Mouse (Mus musculus) yolk sac, embryonic 10.5 days (tissue): ENCODE measurements around the gene Cd300e.
"Not testable (repeated sequence)": the region's sequence is repeated elsewhere in the genome, so short reads cannot be mapped to it uniquely, and the experiment has no call there.

Source experiments
- DNase-seq: peaks from one replicate; pipeline ENCODE4 v3.0.0-alpha.2; 2017; ENCODE audit warnings: low spot score

The Cd300e gene

DNA sequence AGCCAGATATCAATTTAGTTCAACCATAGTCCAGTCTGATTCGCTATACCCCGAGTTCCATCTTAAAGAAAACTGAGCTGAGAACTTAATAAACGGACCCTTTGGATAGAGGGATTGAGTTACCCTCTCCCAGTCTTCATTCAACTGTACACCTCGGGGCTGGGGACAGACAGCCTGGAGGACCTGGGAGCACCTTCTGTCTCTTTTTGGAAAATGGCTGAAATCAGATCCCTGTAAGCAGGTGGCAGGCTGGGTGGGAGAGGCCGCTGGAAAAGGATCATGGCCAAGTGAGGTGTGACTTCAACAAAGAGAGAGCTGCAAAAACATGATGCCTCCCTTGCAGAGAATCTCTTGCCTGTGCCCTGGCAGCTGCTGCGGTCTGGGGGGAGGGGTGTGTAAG lies 20.2 kb upstream of the Cd300e start:
- DNase-seq = no peak

DNA sequence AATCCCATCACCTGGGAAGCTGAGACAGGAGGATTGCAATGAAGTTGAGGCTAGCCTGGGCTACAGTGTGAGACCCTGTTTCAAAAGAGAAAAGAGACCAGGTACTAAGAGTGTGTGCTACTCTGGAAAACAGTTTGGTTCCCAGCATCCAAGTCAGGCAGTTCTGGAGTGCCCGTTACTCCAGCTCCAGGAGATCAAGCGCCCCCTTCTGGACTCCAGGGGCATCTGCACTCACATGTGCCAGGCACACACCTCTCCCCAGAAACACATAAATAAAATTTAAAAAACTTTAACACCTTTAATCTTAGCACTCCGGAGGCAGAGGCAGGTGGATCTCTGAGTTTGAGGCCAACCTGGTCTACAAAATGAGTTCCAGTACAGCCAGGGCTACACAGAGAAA lies 19.4 kb upstream of the Cd300e start:
- no peak for DNase-seq

DNA sequence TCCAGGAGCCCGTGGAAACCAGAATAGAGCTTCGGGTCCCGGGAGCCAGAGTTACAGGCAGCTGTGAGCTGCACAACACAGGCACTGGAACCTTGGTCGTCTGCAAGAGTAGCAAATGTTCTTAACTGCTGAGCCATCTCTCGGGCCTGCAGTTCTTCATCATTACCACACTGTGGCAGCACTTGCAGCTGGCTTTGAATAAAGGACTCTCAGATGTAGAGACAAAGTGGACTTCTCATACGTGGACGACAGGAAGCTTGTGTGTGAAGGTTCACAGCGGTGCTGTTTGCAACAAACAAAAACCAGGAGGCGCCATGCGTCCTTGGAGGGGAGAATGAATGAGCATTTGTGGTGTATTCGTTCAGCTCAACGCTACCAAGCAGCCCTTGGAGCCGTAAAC lies 18.9 kb upstream of the Cd300e start:
- DNase-seq = peak; percentile 36

DNA sequence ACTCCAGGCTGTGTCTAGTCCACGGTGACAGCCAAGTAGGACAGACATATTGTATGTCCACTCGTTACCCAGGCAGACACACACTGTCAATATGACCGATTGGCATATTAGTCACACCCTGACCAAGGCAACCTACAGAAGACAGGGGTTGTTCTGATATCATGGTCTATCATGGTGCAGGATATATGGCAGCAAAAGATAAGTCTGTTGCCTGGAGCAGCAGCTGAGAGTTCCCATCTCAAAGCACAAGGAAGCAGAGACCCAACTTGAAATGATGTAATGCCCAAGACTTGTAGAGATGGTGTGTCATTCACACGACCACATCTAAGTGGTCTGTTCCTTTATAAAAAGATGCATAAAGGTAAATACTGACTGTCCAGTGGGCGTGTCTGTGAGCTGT lies 16.7 kb upstream of the Cd300e start:
- DNase-seq = no peak

DNA sequence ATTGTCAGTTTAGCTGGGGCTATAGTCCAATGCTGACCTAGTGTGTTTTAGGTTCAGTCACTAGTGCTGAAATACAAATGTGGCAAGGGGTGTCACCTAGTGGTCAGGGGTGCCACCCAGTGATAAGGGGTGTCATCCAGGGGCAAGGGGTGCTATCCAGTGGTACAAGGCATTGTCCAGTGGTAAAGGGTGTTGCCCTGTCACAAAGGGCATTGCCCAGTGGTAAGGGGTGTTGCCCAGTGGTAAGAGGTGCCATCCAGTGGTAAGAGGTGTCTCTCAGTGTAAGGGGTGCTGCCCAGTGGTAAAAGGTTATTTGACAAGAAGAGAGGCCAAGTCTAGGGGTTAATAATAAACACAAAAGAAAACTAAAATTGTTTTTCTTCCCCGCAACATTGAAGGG lies 15.5 kb upstream of the Cd300e start:
- no peak for DNase-seq

DNA sequence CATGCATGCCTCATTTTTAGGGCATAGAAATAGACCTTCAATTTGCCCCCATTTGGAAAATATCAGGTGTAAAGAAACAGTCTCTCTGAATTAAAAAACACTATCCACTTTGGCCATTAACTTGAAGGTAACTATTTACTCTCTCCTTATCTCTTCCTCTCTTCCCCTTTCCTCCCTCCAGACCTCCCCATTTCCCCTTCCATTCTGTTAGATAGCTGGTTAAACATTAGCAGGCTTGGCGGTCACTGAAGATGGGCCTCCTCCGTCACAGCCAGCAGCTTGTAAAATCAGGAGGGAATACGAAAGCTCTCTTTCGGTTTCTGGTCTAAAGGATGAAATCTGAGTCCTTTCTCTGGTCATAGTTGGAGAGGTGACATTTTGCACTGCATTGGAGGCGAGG lies 13.9 kb upstream of the Cd300e start:
- DNase-seq = peak; percentile 75

DNA sequence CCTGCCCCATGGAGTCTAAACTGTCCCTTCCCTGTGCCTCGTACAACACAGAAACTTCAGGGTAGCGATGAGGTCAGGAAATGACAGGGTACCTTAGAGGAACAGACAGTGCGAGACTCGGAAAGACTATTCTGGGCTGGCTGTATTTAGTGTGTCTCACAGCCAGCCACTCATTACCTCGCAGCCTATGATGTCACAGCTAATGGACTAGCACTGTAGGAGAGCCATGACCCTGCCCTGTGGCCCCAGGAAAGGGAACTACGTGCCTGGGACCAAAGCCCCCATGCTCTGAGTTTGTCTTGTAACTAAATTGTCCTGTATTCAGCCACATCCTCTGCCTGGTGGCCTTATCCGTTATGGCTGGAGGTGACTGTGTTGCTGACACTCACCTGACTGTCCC lies 13.4 kb upstream of the Cd300e start:
- peak; percentile 35 for DNase-seq

DNA sequence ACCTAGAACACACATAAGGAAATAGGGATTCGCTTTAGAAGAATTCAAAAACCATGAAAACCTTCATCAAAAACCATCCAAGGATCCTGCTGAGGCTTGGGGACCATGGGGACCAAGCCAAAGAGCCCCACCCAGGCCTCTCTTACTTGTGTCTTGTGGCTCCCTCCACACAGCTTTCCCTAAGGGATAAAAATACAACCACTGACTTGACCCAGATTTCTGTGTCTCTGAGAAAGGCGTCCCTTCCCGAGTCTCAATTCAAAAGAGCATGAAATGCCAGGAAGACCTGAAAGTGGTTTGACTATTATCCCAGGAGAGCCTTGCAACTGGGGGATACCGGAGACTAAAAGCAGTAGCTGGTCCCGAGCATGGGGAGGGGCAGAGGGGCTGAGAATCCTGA lies 11.0 kb upstream of the Cd300e start:
- DNase-seq = no peak

DNA sequence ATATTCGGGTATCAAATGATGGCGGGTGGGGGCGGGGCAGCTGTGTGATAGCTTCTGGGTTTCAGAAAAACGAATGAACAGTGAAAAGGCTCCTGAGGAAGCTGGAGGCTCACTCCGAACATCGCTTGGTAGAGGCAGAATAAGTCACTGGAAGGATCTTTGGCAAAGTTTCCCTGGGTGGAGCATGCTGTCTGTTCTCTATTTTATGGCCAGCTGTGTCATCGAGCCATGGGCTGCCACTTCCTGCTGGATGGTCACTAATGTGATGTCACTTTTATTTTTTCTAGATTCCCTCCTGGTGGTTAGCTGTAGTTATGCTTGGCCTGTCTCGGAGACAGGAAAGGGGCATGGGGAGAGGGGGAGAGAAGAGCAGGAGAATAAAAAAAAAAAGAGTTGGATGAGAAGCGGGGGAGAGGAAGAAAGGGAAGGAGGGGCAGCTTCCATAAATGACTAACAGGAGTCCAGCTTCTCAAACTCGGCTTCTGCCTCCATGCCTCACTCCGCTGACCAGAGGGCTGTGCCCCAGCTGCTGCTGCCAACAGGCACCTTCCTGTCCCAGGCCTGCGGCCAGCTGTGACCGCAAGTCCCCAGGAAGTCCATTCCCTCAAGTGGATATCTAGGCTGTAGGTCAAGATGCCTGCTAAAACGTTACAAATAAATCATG lies 9.8 kb upstream of the Cd300e start:
- DNase-seq = peak; percentile 27

DNA sequence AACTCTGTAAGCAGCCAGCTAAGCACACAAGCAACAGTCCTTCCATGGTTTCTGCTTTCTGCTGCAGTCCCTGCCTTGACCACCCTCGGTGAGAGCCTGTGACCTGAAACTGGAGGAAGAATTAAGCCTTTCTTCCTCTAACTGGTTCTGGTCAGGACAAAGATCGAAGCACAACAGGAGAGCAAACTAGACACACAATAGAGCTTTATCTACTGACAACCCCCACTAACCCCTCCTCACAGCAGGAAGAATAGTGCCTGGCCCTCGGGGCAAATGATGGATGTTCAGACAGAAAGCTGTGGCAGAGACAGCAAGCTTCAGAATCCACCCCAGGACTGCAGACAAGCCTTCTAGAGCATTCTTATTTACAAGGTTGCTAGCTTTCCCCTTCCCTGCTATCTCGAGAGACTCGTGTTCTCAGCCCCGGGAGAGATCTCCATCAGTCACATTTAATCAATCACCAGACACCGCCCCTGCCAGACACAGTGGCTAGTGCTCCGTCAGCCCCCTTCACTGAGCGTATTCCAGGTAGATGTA lies 9.1 kb upstream of the Cd300e start:
- peak; percentile 54 for DNase-seq

DNA sequence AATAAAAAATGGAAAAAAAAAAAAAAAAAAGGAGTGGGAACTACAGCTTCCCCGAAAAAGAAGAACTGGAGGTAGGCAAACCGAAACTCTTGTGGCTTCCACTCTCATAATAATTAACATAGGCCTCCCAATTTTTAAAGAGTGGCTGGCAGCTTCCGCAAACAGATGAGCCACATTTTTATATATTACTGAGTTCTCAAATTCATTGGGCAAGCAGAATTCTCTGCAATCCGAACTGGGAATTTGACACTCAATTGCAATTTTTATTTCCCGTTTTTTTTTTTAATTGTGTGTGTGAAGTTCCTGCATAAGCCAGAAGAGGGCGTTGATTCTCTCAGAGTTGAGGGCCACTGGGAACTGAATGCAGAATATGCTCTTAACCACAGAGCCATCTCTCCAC lies 4.8 kb upstream of the Cd300e start:
- no peak for DNase-seq

DNA sequence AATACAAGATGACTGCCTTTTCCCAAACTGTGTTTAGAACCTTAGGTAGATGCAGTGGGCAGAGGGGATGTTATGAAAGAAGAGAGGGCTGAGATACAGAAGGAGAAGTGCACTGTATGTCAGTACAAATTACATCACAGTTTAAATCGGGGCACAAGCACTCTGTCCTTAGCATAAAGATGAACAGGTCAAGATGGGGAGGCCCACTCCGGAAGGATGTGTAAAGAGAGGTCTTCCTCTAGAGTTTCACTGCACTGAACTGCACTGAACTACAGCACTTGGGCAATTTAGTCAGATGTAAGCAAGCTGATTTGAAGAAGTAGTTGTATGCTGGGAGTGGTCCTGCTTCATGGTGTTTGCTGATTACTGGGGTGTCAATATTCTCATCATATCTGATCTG lies 2.2 kb downstream of the Cd300e start:
- no peak for DNase-seq

DNA sequence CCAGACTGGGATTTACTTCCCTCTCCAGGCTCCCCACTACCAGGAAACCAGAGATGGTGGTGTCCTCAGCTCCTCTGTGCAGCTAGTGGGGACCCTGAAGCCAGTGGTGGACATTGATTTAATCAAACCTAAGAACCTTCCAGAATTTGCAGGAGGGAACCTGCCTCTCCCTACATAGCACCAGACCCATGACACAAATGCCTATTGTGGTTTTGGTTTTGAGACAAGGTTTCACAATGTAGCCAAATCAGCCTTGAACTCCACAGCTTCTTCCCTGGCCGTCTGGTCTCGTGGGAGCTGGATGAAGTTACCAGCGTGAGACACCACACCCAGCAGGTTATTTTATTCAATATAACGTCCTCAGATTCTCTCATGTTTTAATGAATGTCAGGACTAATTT lies 3.3 kb downstream of the Cd300e start:
- DNase-seq = no peak

DNA sequence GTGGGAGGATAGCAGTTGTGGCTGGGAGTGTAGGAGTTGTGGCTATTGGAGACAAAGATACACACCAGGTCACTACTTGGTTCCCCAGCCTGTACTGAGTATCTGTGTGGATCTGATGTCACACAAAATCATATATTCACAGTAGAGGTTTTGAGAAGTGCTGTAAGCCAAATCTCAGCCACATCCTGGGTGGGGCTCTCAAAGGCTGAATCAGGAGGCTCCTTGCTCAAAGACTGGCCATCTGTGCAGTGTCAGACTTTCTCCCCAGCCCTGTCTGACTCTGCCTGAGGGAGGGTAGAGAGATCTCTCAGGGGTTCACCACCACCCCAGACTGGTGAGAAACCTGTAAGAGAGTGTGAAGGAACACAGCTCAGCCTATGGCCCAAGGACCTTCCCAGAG lies 7.4 kb downstream of the Cd300e start:
- no peak for DNase-seq

DNA sequence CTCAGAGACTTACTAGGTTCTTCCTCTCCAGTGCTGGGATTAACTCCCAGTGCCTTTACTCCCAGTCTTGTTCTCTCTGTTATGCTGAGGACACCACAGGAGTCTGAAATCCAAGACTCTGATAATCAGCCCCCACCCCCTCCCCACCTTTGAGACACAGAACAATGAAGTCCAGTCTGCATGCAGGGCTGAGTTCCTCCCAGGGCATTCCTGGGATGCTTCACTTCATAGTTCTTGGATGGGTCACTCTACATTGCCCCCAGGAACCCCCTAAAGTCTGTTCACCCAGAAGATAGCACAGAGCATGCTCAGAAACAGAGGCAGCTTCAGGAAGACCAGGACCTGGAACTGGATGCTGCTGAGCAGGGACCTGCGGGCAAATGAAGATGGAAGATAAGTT lies 9.0 kb downstream of the Cd300e start:
- DNase-seq = no peak

DNA sequence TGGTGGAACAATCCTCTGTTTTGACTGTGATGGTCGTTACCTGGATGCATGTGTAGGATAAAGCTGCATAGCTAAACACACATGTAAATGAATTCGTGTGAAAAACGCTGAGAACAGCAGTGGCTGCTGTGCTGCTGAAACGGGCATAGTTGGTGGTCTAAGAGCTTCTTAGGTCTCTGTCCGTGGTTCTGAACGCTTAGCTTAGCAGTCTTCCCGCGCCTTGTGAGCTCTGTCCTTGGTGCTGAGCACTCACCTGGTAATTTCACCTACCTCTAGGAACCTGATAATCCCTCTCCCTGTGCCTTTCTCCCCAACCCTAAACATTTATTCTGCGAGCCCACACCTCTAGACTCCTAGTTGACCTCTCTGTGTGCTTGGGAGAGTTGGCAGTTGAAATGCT lies 9.8 kb downstream of the Cd300e start:
- DNase-seq = peak; percentile 53

DNA sequence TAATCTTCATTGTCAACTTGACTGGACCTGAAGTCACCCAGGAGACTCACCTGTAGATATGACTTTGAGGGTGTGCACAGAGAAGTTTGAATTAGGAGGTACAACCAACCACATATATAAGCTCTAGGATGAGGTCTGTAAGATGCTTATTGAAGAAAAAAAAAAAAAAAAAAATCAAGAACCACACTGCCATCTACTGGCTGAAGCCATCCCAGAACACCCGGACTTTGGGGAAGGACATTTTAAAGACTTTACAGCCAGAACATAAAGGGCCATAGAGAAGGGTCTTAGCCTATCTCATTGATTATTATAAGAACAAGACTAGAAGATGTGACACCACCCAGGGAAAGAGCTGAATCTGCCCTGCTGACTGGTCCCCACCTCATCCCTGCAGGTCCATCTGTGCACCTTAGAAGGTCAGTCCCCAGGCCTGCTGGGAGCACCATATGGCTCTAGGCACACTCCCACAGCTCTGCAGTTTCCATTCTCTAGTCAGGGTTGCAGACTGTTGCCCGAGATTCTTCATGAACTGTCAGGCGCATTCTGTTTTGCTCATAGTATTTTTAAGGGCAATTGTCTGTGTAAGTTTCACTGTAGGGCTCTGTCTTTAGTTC lies 12.6 kb downstream of the Cd300e start:
- no peak for DNase-seq

DNA sequence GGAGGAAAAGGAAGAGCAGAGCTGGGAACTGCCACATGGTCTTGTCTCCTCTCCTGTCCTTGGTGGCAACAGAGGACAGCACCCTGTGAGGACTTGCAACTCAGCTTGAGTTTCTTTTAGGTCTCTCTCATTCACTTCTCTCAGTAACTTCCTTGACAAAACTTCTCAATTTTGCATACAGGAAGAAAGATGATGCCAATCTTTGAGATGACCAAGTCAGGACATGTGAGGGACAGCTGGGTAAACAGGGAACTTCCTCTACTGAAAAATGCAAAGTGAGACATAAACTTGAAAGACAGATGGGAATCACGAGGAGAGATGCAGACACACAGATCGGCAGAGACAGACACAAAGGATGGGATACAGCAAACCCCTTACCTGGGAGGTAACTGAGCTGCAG lies 13.7 kb downstream of the Cd300e start, which contains the start of gene Cd300ld3:
Gene Cd300ld3, minus strand, starts transcription at position 151 of the 400 bp plus-strand sequence.
- DNase-seq = no peak

DNA sequence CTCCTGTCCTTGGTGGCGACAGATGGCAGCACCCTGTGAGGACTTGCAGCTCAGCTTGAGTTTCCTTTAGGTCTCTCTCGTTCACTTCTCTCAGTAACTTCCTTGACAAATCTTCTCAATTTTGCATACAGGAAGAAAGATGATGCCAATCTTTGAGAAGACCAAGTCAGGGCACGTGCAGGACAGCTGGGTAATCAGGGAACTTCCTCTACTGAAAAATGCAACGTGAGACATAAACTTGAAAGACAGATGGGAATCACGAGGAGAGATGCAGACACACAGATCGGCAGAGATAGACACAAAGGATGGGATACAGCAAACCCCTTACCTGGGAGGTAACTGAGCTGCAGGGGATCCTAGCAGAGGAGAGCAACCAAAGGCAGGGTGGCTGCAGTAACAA lies 24.3 kb downstream of the Cd300e start, which contains the start of gene Cd300ld5:
Gene Cd300ld5, minus strand, starts transcription at position 101 of the 400 bp plus-strand sequence.
- DNase-seq = not testable (repeated sequence)

DNA sequence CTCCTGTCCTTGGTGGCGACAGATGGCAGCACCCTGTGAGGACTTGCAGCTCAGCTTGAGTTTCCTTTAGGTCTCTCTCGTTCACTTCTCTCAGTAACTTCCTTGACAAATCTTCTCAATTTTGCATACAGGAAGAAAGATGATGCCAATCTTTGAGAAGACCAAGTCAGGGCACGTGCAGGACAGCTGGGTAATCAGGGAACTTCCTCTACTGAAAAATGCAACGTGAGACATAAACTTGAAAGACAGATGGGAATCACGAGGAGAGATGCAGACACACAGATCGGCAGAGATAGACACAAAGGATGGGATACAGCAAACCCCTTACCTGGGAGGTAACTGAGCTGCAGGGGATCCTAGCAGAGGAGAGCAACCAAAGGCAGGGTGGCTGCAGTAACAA lies 35.1 kb downstream of the Cd300e start, which contains the start of gene Cd300ld4:
Gene Cd300ld4, minus strand, starts transcription at position 101 of the 400 bp plus-strand sequence.
- not testable (repeated sequence) for DNase-seq

DNA sequence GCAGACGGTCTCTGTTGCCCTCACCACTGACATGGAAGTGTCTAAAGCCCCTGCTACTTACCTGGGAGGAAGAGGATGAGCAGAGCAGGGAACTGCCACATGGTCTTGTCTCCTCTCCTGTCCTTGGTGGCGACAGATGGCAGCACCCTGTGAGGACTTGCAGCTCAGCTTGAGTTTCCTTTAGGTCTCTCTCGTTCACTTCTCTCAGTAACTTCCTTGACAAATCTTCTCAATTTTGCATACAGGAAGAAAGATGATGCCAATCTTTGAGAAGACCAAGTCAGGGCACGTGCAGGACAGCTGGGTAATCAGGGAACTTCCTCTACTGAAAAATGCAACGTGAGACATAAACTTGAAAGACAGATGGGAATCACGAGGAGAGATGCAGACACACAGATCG lies 45.9 kb downstream of the Cd300e start, which contains the start of gene Cd300ld2:
Gene Cd300ld2, minus strand, starts transcription at position 101 of the 400 bp plus-strand sequence.
- DNase-seq = not testable (repeated sequence)

DNA sequence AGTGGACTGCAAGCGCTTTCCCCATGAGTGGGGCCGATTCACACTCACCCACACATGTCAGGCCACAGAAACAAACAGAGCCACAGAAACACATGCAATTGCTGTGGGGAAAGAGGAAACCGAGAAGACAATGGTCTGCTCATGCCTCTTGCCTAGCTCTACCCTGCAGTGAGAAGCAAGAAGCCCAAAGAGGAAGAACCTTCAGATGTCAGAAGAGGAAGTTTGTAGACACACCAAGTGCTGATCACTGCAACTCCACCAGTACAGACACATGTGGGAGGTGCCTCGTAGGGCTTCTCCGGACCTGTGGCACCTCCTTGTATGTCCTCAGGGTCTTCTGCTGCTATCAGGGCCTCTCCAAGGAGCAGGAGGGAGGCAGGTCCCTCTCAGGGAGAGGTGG lies 57.9 kb downstream of the Cd300e start:
- no peak for DNase-seq
